Mouse (Mus musculus) sigmoid colon, adult 10 weeks (tissue): ENCODE measurements around the gene Mroh2b. TPM values are rescaled to one million over a fixed set of nuclear protein-coding genes. Genes with fewer than 3 reads are reported as not detected.

Experiments
- polyA plus RNA-seq: library from polyadenylated mRNA; stranded (reverse); fragments of 350-450 nt; fragmentation: Illumina TruSeq; extraction: RNeasy Lipid Tissue Mini Kit (QIAGEN cat#74804); gene quantifications from one replicate; pipeline ENCODE4 v1.2.3, GENCODE M21; 2014; ENCODE audit warnings: low read depth, low replicate concordance

The Mroh2b gene
- not detected for polyA plus RNA-seq

GRCm38 (mm10) chr15:4898437-4898836 is at the start of gene Mroh2b:
Gene Mroh2b (plus strand): TSS chr15:4898737.

Other genes with a start within 250 kb of the Mroh2b start
- not detected for gene C6, start 171.6 kb upstream of the Mroh2b start, polyA plus RNA-seq
- gene C7, start 165.0 kb downstream of the Mroh2b start, polyA plus RNA-seq, result 0.47 TPM
- 11.4 TPM for gene Card6, start 209.8 kb downstream of the Mroh2b start, polyA plus RNA-seq
- gene Rpl37, start 217.9 kb downstream of the Mroh2b start, polyA plus RNA-seq, result 38.4 TPM
- gene Prkaa1, start 245.1 kb downstream of the Mroh2b start, polyA plus RNA-seq, result 134 TPM